Mouse (Mus musculus): ENCODE results near the gene Brix1. TPM values are rescaled to one million over a fixed set of nuclear protein-coding genes. Genes with fewer than 3 reads are reported as not detected.
"Not testable (repeated sequence)": the region's sequence is repeated elsewhere in the genome, so short reads cannot be mapped to it uniquely, and the experiment has no call there.

The Brix1 gene
- total and polyA plus RNA-seq, 3 experiments = 66.6 to 319 (median 72.9) TPM

- H3K27ac ChIP-seq (ENCODE audit: control insufficient read depth, low read depth, low read length) = peak overlapping the region; percentile 49; the same call in 1 of the 2 replicates
Measured at GRCm38 (mm10) chr15:10500035-10500434, 14.3 kb upstream of the Brix1 start.

GRCm38 (mm10) chr15:10499593-10499992 lies 13.8 kb upstream of the Brix1 start:
- no peaks in the 10 kb centered on the region for H3K27me3 ChIP-seq (ENCODE audit: control insufficient read depth in 1 of 2, insufficient read depth in 2 of 2, low read length in 2 of 2)
- H3K36me3 ChIP-seq (ENCODE audit: control insufficient read depth in 1 of 2, insufficient read depth in 2 of 2, low read length in 2 of 2) = peaks cover 0 to 18% of the 10 kb centered on the region in 2 experiments; a peak in 2 of 4 replicates
- H3K4me3 ChIP-seq (ENCODE audit: control insufficient read depth in 1 of 2, insufficient read depth in 1 of 2, low read depth in 2 of 2, low read length in 2 of 2) = peak overlapping the region; percentile 10 to 57
- peak; percentile 61 for DNase-seq (ENCODE audit: low read depth, low spot score)
- H3K9ac ChIP-seq (ENCODE audit: control insufficient read depth, low read depth, low read length, poor library complexity, severe bottlenecking) = peak overlapping the region; percentile 32
- peak overlapping the region; percentile 49 for H3K27ac ChIP-seq (ENCODE audit: control insufficient read depth, low read depth, low read length)
- no peaks in the 10 kb centered on the region for H3K79me2 ChIP-seq (ENCODE audit: control insufficient read depth, insufficient read depth, low read length, poor library complexity)
- TF ChIP-seq MAX (IDR thresholded peaks at IDR 0.05; ENCODE audit: low read length) (peak; percentile 56; the same call in 1 of the 2 replicates), ETS1 (IDR thresholded peaks at IDR 0.05; ENCODE audit: low read depth, low read length) (0 out of 2 replicates have a peak, but pooled peaks have one; percentile 1), MXI1 (IDR thresholded peaks at IDR 0.05; ENCODE audit: low read depth, low read length) (peak; percentile 85), ZMIZ1 (IDR thresholded peaks at IDR 0.05; ENCODE audit: low read depth, low read length) (no peak), SIN3A (IDR thresholded peaks at IDR 0.05; ENCODE audit: low read length) (no peak; the same call in 1 of the 2 replicates), MYC (IDR thresholded peaks at IDR 0.05; ENCODE audit: low read depth, low read length) (peak; percentile 62; the same call in 1 of the 2 replicates), USF1 (IDR thresholded peaks at IDR 0.05; ENCODE audit: low read depth, low read length) (peak; percentile 42; the same call in 1 of the 2 replicates)
- no peaks in the 10 kb centered on the region for H3K9me3 ChIP-seq (replicated peaks; ENCODE audit: insufficient read depth, low read length)
- 0 out of 4 replicates have a peak, but pooled peaks cover 0 to 6% of the 10 kb centered on the region in 2 experiments for H3K4me1 ChIP-seq (ENCODE audit: control insufficient read depth in 1 of 2, insufficient read depth in 2 of 2, low read length in 2 of 2)

More at GRCm38 (mm10) chr15:10500035-10500434, 14.3 kb upstream of the Brix1 start:
- no peaks in the 10 kb centered on the region for H3K79me2 ChIP-seq (ENCODE audit: control insufficient read depth, insufficient read depth, low read length, poor library complexity)
- H3K36me3 ChIP-seq (ENCODE audit: control insufficient read depth in 1 of 2, insufficient read depth in 2 of 2, low read length in 2 of 2) = peaks cover 0 to 18% of the 10 kb centered on the region in 2 experiments; a peak in 2 of 4 replicates
- TF ChIP-seq EP300 (IDR thresholded peaks at IDR 0.05; ENCODE audit: low read depth in 1 of 2, low read length in 2 of 2) = peak in 1 of 2 experiments; percentile 62; a peak in 2 of 4 replicates
- peak; percentile 40; the same call in 1 of the 2 replicates for TF ChIP-seq TCF12 (IDR thresholded peaks at IDR 0.05; ENCODE audit: low read depth, low read length)
- TF ChIP-seq SIN3A (IDR thresholded peaks at IDR 0.05; ENCODE audit: low read length) = no peak
- 0 out of 2 replicates have a peak, but pooled peaks have one; percentile 19 for TF ChIP-seq POLR2AphosphoS2 (IDR thresholded peaks at IDR 0.05; ENCODE audit: low read length)
- TF ChIP-seq RCOR1 (IDR thresholded peaks at IDR 0.05; ENCODE audit: low read depth, low read length) = peak; percentile 75
- peak; percentile 86 for TF ChIP-seq GATA1 (IDR thresholded peaks at IDR 0.05; ENCODE audit: low read depth, low read length)
- no peak for TF ChIP-seq POLR2AphosphoS5 (IDR thresholded peaks at IDR 0.05; ENCODE audit: borderline replicate concordance, low read depth, low read length)
- TF ChIP-seq ETS1 (IDR thresholded peaks at IDR 0.05; ENCODE audit: low read depth, low read length) = peak; percentile 25; the same call in 1 of the 2 replicates
- H3K27me3 ChIP-seq (ENCODE audit: control insufficient read depth in 1 of 2, insufficient read depth in 2 of 2, low read length in 2 of 2) = no peaks in the 10 kb centered on the region
- peak overlapping the region; percentile 32 for H3K9ac ChIP-seq (ENCODE audit: control insufficient read depth, low read depth, low read length, poor library complexity, severe bottlenecking)
- H3K4me1 ChIP-seq (ENCODE audit: control insufficient read depth in 1 of 2, insufficient read depth in 2 of 2, low read length in 2 of 2) = 0 out of 4 replicates have a peak, but pooled peaks cover 0 to 6% of the 10 kb centered on the region in 2 experiments
- peak; percentile 79 for DNase-seq (ENCODE audit: low read depth, low spot score)
- no peaks in the 10 kb centered on the region for H3K9me3 ChIP-seq (replicated peaks; ENCODE audit: insufficient read depth, low read length)
- peak overlapping the region; percentile 10 to 57 for H3K4me3 ChIP-seq (ENCODE audit: control insufficient read depth in 1 of 2, insufficient read depth in 1 of 2, low read depth in 2 of 2, low read length in 2 of 2)

GRCm38 (mm10) chr15:10496696-10497095 lies 10.9 kb upstream of the Brix1 start:
- not testable (repeated sequence) for H3K4me1 ChIP-seq (ENCODE audit: control insufficient read depth in 1 of 2, insufficient read depth in 2 of 2, low read length in 2 of 2); H3K79me2 ChIP-seq (ENCODE audit: control insufficient read depth, insufficient read depth, low read length, poor library complexity); H3K27ac ChIP-seq (ENCODE audit: control insufficient read depth, low read depth, low read length); DNase-seq (ENCODE audit: low read depth, low spot score); H3K9me3 ChIP-seq (replicated peaks; ENCODE audit: insufficient read depth, low read length); H3K9ac ChIP-seq (ENCODE audit: control insufficient read depth, low read depth, low read length, poor library complexity, severe bottlenecking); H3K4me3 ChIP-seq (ENCODE audit: control insufficient read depth in 1 of 2, insufficient read depth in 1 of 2, low read depth in 2 of 2, low read length in 2 of 2); H3K27me3 ChIP-seq (ENCODE audit: control insufficient read depth in 1 of 2, insufficient read depth in 2 of 2, low read length in 2 of 2)
- peaks cover 5 to 18% of the 10 kb centered on the region in 2 experiments for H3K36me3 ChIP-seq (ENCODE audit: control insufficient read depth in 1 of 2, insufficient read depth in 2 of 2, low read length in 2 of 2)

Measured in MEL (cell line).